Mouse (Mus musculus) embryo, embryonic 11.5 days (tissue): ENCODE data around the gene Macf1.
A peak's percentile ranks its signal among the peaks of the same experiment; 100 is the strongest.
"Not testable (repeated sequence)": the region's sequence is repeated elsewhere in the genome, so short reads cannot be mapped to it uniquely, and the experiment has no call there.

ENCODE experiments used
- DNase-seq: peaks from one replicate; pipeline ENCODE4 v3.0.0-alpha.2; 2012; ENCODE audit warnings: low read depth, low spot score

Macf1 gene

GRCm38 (mm10) chr4:123543691-123544090, 140.5 kb downstream of the Macf1 start:
- no peak for DNase-seq

GRCm38 (mm10) chr4:123535271-123535670, 148.9 kb downstream of the Macf1 start:
- peak; percentile 37 for DNase-seq

DNA sequence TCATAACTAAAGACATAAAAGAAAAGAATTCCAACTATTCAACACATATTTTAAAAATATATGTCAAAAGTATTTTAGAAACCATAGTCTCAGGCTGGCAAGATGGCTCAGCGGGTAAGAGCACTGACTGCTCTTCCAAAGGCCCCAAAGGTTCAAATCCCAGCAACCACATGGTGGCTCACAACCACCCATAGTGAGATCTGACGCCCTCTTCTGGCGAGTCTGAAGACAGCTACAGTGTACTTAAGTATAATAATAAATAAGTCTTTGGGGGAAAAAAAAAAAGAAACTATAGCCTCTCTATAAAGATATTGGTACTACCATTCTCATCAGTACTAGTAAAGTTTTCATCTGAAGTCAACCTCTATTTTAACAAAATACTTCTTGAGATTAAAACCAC, 152.2 kb downstream of the Macf1 start:
- no peak for DNase-seq

- DNase-seq: no peak
Observed at GRCm38 (mm10) chr4:123530976-123531375, 153.2 kb downstream of the Macf1 start.

- peak; percentile 20 for DNase-seq
Observed at GRCm38 (mm10) chr4:123529230-123529629, 154.9 kb downstream of the Macf1 start.

DNA sequence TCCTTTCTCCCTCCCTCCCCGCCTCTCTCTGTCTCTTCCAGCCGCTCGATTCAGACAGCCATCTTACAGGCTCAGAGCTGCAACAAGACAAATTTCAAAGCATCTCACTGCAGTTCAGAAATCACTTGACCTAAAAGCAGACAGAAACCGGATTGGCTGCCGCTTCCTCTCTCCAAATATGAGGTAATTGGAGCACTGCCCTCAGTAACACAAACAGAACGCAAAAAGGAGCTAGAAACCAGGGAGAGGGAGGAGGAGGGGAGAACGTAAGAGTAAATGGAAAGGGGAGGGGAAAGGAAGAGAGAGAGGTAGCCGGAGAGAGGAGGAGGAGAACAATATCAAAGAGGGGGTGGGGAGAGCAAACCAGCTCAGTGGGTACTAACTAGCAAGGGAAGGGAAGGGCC, 156.6 kb downstream of the Macf1 start:
- peak; percentile 8 for DNase-seq

DNA sequence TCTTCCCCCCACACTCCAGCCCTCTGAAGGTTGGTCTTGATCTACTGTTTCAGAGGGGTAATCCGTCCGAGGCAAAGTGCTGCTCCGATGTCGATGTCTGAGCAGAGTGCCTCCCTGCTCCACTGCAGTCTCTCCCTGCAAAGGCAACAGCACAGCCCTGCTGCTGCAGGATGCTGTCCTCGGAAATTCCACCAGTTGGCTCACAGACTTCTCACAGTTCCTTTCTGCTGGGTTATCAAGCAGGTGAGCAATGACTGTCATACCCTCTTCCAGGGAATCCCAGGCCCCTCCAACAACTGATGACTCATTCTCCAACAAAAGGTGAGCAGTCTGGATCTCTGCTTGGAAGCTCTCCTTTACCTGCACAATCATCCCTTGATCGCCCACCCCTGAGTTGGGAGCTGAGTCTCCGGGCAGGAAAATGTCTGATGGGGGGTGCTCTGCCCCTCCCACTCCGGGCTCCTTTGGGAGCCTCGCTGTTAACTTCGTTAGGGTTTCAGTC, 157.3 kb downstream of the Macf1 start:
- DNase-seq: no peak

DNA sequence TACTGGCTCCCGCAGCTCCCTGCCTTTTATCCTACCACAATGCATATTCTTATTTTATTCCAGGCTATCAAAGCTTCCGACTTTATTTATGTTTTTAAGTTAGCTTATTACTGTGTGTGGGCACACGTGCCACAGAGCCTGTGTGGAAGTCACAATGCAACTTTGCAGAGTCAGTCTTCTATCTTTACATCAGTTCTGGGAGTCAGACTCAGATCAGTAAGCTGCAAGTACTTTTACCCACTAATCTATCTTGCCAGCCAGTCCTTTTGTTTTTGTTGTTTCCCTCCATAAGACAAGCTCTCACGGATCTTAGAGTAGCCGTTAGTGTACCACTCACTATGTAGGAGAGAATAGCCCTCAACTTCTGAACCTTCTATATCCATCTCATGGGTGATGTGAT, 159.4 kb downstream of the Macf1 start:
- DNase-seq: no peak

- not testable (repeated sequence) for DNase-seq
Observed at GRCm38 (mm10) chr4:123520123-123520522, 164.0 kb downstream of the Macf1 start.

GRCm38 (mm10) chr4:123515673-123516072, 168.5 kb downstream of the Macf1 start:
- DNase-seq: no peak

- no peak for DNase-seq
Observed at GRCm38 (mm10) chr4:123510201-123510600, 174.0 kb downstream of the Macf1 start.

DNA sequence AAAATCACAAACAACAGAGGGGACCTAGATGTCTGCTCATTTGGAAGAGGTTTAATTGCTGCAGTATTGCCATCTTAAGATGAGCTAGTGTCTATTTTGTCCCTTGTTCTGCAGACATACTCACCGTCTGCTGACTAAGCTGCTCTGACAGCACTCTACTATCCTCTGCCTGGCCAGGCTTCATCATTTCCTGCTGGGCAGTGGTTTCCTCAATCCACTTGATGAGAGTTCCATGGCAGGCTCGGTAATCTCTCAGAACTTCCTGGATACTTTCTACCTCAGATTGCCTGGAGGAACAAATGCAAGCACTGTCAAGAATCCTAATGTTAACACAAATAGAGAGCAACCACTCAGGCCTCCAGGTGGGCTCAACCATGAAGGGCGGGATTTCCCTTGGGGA, 195.1 kb downstream of the Macf1 start:
- DNase-seq: no peak

- DNase-seq: no peak
Observed at GRCm38 (mm10) chr4:123479991-123480390, 204.2 kb downstream of the Macf1 start.

DNA sequence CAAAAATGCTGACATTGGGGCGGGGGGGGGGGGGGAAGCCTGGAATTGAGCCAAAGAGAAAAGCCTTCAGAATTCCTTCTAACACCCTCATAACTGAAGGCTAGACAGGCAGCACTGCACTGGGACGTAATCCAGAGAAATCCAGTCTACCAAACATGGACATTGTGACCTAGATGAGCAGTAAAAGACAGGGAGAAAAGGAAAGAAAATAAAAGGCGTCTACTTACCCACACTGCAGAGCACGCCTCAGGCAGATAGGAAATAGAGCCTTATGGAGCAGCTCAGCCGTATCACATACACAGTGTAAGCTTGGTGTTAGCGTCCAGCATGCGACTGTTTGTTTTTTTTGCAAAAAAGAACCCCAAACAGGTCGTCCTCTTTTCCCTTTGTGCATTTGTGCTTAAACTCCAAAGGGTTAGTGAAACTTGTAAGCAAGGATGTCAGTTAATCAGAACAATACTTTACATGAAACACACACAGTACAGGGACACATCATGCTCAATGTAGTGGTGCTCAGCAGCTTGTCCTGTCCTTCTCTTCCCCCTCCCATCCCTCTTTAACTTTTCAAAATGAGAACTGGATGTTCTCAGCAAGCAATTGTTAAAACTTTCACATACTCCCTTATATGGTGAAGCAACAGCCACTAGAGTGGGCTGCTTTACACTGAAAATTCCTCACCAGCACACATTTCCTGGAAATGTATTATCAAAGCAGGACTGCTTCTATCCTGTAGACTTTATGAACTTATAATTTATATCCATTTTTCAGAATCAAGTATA, 205.3 kb downstream of the Macf1 start:
- no peak for DNase-seq

GRCm38 (mm10) chr4:123465799-123466198, 218.4 kb downstream of the Macf1 start:
- no peak for DNase-seq

DNA sequence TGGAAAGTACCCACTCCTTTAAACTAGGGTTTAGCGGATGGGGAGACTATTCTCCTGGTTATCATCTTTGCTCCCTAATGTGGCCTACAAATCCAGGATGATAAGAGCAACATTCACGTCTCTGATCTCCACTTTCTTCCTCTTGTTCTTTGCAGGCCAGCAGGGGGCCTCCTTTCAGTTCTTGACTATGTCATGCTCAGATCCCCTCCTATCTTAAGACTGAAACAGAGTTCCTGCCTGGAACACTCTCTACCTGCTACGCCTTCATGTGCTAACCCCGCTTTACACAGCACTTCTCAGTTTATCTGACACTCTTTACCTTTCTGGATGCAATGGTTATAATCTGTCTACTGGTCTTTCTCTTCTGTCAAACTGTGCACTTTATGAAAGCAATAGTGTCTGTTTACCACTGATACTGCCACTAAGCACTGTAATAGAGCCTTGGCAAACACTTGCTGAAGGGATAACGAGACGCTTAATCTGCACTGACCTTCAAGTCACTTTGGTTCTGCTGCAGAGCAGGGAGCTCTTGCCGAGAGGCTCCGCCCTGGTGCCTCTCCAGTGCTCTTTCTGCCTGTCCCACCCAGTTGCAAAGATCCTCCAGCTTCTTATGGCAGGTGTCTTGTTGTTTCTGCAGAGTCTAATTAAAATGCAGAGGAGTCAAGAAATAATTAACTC, 223.4 kb downstream of the Macf1 start:
- peak; percentile 5 for DNase-seq

DNA sequence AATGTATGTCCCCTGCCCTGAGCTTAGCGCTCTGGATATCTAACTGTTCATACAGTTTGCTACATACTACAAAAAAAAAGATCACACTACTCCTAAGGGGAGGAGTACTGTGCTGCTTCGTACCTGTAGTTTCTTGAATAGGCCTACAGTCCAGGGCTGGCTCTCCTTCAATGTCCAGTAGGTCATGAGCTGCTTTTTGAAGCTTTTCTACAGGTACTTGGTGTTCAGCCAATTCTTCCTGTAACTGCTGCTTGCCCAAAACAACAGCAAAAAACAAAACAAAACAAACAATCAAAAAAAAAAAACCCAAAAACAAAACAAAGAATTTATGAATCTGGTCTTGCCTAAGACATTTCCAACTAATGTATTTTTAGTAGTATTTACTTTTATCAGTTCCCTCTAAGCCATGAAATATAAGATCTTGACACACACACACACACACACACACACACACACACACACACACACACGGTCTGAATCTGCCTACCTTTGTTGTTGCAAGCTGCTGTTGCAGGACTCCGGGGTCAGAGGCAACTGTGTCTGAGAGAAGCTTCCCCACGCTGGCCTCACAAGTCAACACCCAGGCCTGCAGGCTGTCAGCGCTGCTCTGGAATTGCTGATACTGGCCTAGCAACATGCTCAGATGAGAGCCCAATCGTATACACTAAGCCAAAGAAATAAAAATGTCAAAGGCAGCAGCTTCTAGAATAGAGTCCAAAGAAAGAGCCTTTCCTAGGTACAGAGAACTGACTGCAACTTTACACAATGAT, 229.1 kb downstream of the Macf1 start:
- no peak for DNase-seq

DNA sequence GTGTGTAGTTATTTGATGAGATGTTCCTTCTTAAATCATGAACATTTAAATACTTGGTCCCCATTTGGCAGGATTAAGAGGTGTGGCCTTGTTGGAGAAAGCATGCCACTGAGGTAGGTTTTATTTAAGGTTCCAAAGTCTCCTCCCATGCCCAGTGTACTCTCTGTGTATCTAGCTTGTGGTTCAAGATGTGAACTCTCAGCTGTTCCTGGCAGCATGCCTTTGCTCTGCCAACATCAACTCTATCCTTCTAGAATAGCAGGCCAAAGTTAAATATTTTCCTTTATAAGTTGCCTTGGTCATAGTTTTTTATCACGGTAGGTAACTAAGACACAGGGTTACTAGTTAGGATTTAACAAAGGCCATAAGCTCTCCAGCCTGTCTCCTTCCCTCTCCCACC, 230.4 kb downstream of the Macf1 start:
- no peak for DNase-seq

- DNase-seq: no peak
Observed at GRCm38 (mm10) chr4:123451991-123452390, 232.2 kb downstream of the Macf1 start.

DNA sequence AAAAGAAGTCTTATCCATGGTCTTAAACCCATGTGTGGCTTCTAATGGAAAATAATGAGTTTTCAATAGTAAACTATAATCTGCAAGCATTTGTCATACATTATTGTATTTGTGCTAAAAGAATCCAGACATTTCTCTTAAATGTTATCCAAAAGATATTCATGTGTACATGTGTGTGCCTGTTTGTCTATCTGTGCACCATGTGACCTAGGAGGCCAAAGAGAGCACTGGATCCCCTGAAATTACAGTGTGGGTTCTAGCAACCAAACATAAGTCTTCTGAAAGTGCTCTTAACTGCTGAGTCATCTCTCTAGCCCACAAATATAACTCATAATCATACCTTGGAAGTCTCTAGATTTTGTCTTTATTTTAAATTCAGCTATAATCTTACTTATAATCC, 234.9 kb downstream of the Macf1 start:
- DNase-seq: no peak

- no peak for DNase-seq
Observed at GRCm38 (mm10) chr4:123448015-123448414, 236.1 kb downstream of the Macf1 start.

GRCm38 (mm10) chr4:123447251-123447650, 236.9 kb downstream of the Macf1 start:
- no peak for DNase-seq
